Mouse (Mus musculus) hindbrain, embryonic 12.5 days (tissue): ENCODE measurements around the gene Chic1. TPM values are rescaled to one million over a fixed set of nuclear protein-coding genes. Genes with fewer than 3 reads are reported as not detected.

Source experiments
- ATAC-seq: fragments of 200-750 bp; cut with Nextera tagmentation; 2 replicates; pipeline ENCODE4 v1.8.0; 2017; ENCODE audit warnings: moderate TSS enrichment; ENCODE audit not compliant: low FRiP score
- H3K27ac ChIP-seq: fragments of 300-500 bp; sonication (generic); 2 replicates; pipeline ENCODE4 v1.5.1; 2016; ENCODE audit warnings: mild to moderate bottlenecking
- H3K27me3 ChIP-seq: fragments of 300-500 bp; sonication (generic); 2 replicates; pipeline ENCODE4 v1.6.1; 2016; ENCODE audit warnings: mild to moderate bottlenecking
- H3K36me3 ChIP-seq: fragments of 300-500 bp; sonication (generic); 2 replicates; pipeline ENCODE4 v1.6.1; 2016; ENCODE audit warnings: mild to moderate bottlenecking
- H3K4me1 ChIP-seq: fragments of 300-500 bp; sonication (generic); 2 replicates; pipeline ENCODE4 v1.6.1; 2016
- H3K4me2 ChIP-seq: fragments of 300-500 bp; sonication (generic); replicated peaks from 2 replicates; pipeline ENCODE4 v1.6.1; 2016; ENCODE audit warnings: mild to moderate bottlenecking
- H3K4me3 ChIP-seq: fragments of 300-500 bp; sonication (generic); 2 replicates; pipeline ENCODE4 v1.5.1; 2016; ENCODE audit warnings: mild to moderate bottlenecking
- H3K9ac ChIP-seq: fragments of 300-500 bp; sonication (generic); 2 replicates; pipeline ENCODE4 v1.6.1; 2016; ENCODE audit warnings: mild to moderate bottlenecking, moderate library complexity
- H3K9me3 ChIP-seq: fragments of 300-500 bp; sonication (generic); replicated peaks from 2 replicates; pipeline ENCODE4 v1.6.1; 2016; ENCODE audit warnings: mild to moderate bottlenecking
- WGBS: fragments of 180-500 bp; shearing (Covaris S2); methylation state at CpG from one replicate; pipeline ENCODE4 v1.1.7; 2016; 5-methylcytosine and 5-hydroxymethylcytosine counted together
- polyA plus RNA-seq: library from polyadenylated mRNA; unstranded; fragments of >200 nt; fragmentation: Nextera tagmentation; extraction: Ambion mirVana; gene quantifications from 2 replicates; pipeline ENCODE4 v1.2.1, GENCODE M21; 2016

Gene Chic1
- polyA plus RNA-seq, 1 experiment from 2014 or later = 7.8 TPM

GRCm38 (mm10) chrX:103440803-103441202, 84.5 kb downstream of the Chic1 start:
- Histone ChIP-seq H3K36me3 (no peaks in the 10 kb centered on the region), H3K4me3 (no peak overlapping the region), H3K27ac (no peak overlapping the region), H3K27me3 (peaks cover 48% of the 10 kb centered on the region), H3K9ac (no peak overlapping the region), H3K9me3 (no peaks in the 10 kb centered on the region), H3K4me2 (no peak overlapping the region), H3K4me1 (no peaks in the 10 kb centered on the region)
- WGBS = 0% methylated on average over 1 of the region's 1 CpGs
- no peak for ATAC-seq

- H3K27me3 ChIP-seq = peaks cover 52% of the 10 kb centered on the region
- peaks cover 4% of the 10 kb centered on the region; the same call in 1 of the 2 replicates for H3K4me1 ChIP-seq
- H3K9me3 ChIP-seq = no peaks in the 10 kb centered on the region
- no peak overlapping the region for H3K27ac ChIP-seq
- ATAC-seq = no peak
- H3K36me3 ChIP-seq = no peaks in the 10 kb centered on the region
- H3K4me3 ChIP-seq = no peak overlapping the region
- H3K4me2 ChIP-seq = no peak overlapping the region
- 38% methylated on average over 7 of the region's 7 CpGs for WGBS
- no peak overlapping the region for H3K9ac ChIP-seq
These were observed 87.5 kb downstream of the Chic1 start for GRCm38 (mm10) chrX:103443755-103444154.

Other genes starting within 250 kb of the Chic1 start
- gene Nap1l2, start 169.8 kb upstream of the Chic1 start, polyA plus RNA-seq = 40.1 and 42.2 TPM in 2 replicates
- gene Cdx4, start 35.1 kb upstream of the Chic1 start, polyA plus RNA-seq = not detected in 2 replicates
- gene Tsx, start 58.0 kb downstream of the Chic1 start, polyA plus RNA-seq = 0.60 TPM in 1 of 2 replicates, not detected in the other
- gene Gm26992, start 65.5 kb downstream of the Chic1 start, polyA plus RNA-seq = not detected in 2 replicates